Mouse (Mus musculus): Measurements from ENCODE around the gene Cyth2.

- TF ChIP-seq POLR2A (IDR thresholded peaks at IDR 0.05; ENCODE audit: insufficient read depth, low read depth, low read length) = no peak
- no peak for TF ChIP-seq CTCF (IDR thresholded peaks at IDR 0.05; ENCODE audit: insufficient read depth, low read depth, low read length)
These were observed 10.2 kb upstream of the Cyth2 start, which contains the start of gene Kcnj14 for GRCm38 (mm10) chr7:45824598-45824997.
